Mouse (Mus musculus) layer of hippocampus, adult 18-20 months (tissue): ENCODE results near the gene Ranbp3. TPM values are rescaled to one million over a fixed set of nuclear protein-coding genes. Genes with fewer than 3 reads are reported as not detected.
"Not testable (repeated sequence)": the region's sequence is repeated elsewhere in the genome, so short reads cannot be mapped to it uniquely, and the experiment has no call there.

Source experiments
- DNase-seq, 2 experiments: peaks; one replicate each; pipeline ENCODE4 v3.0.0; 2022; ENCODE audit warnings: low spot score in 2 of 2
- long read RNA-seq: library from polyadenylated mRNA; stranded (forward); transcript quantifications from one replicate; pipeline ENCODE4 v2.0.0, GENCODE M21; 2021
- total RNA-seq, 2 experiments: library from RNA; stranded (reverse); gene quantifications; 2 replicates each; pipeline ENCODE4 v1.2.3; 2021

Ranbp3 gene
- 10 to 100 TPM; 87.2 to 89.0 TPM for total RNA-seq
- long read RNA-seq, transcript Ranbp3-201 (16 exons, 2,373 nt): major isoform, 83 of 125 reads
- long read RNA-seq, transcript Ranbp3-206 (17 exons, 2,567 nt): minor isoform, 21 of 125 reads
- long read RNA-seq, partial matches to known transcripts: 10 of 125 reads
- long read RNA-seq, other reads (novel, unspliced or antisense): 11 of 125 reads

DNA sequence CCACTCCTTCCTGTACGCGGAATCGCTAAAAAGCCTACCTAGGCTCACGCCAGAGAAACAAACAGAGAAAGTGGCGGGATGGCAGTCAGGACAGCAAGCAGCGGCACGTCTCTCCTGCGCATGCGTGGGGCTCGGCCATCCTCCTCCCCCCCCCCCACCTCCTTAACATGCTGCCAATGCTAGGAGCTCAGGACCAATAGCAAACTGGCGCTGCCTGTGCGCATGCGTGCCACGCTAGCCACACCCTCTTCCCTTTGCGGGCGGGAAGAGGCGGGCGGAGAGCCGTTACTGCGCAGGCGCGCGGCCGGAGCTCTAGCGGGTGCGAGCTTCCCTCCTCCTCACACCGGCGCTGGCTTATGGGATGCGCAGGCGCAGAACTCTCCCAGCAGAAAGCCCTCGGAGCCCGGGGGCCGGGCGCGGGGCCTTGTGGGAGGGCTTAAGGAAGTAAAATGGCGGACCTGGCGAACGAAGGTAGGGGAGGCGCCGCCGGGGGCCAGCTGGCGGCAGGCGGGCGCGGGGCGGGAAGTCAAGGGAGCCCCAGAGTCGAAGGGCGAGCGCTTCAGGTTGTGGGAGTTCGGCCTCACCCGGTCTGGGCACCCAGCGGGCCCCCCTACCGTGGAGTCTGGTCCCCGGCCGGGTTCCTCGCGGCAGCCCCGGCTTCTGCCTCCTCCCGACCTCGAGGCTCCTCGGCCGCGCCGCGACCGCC, at the start of gene Ranbp3:
Ranbp3 (plus strand) TSS at position 354 of the 706 bp plus-strand sequence.
- DNase-seq: peak; percentile 99

DNA sequence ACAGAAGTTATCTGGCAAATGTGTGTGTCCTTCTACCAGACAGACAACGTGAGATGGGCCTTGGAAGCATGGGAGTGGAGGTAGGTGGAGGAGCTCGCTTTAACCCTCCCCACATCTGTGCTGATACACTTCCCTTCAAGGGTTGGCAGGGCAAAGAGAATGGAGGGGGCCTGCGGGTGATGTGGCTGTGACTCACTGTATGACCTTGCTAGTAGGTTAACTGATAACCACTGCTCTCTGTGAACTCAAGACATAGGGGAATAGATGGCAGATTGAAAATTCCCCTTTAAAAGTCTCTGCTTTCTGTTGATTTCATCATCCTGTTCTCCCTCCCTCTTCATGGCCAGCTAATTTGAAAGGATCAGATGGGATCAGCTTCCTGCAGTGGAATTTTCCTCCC, 47.6 kb upstream of the Ranbp3 start:
- no peak for DNase-seq

GRCm38 (mm10) chr17:56626260-56626659, 46.8 kb upstream of the Ranbp3 start:
- DNase-seq: no peak

- DNase-seq: peak; percentile 92 to 98
These were observed 46.2 kb upstream of the Ranbp3 start, which contains the start of gene Lonp1 for GRCm38 (mm10) chr17:56626754-56627470. Gene Lonp1, minus strand, starts transcription at chr17:56626887.

GRCm38 (mm10) chr17:56627530-56628277, 45.4 kb upstream of the Ranbp3 start, which contains the start of gene Catsperd:
Gene Catsperd, plus strand, starts transcription at chr17:56628143.
- peak in 1 of 2 experiments; percentile 5 for DNase-seq

- not testable (repeated sequence) for DNase-seq
These were observed 43.0 kb upstream of the Ranbp3 start for GRCm38 (mm10) chr17:56629800-56630781.

DNA sequence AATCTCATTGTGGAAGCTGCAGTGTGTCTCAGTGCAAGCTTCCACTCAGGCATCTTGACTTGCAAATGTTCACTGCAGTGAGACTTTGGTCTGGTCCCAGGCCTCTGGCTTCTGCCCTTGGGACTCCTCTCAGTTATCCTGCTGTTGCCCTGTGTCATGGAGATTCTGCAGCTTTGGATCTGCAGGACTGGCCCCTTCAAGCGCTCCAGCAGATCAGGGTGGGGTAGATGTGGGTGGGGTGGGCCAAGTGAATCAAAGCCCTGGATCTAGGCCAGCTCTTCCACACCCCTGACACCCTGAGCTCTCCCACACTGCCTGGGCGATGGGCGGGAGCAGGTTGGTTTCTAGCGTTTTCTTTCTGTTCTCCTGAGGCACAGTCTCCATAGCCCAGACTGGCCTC, 41.3 kb upstream of the Ranbp3 start:
- DNase-seq: no peak

GRCm38 (mm10) chr17:56634023-56634422, 39.1 kb upstream of the Ranbp3 start:
- DNase-seq: no peak

- DNase-seq: no peak
These were observed 29.9 kb upstream of the Ranbp3 start for GRCm38 (mm10) chr17:56643237-56643636.

DNA sequence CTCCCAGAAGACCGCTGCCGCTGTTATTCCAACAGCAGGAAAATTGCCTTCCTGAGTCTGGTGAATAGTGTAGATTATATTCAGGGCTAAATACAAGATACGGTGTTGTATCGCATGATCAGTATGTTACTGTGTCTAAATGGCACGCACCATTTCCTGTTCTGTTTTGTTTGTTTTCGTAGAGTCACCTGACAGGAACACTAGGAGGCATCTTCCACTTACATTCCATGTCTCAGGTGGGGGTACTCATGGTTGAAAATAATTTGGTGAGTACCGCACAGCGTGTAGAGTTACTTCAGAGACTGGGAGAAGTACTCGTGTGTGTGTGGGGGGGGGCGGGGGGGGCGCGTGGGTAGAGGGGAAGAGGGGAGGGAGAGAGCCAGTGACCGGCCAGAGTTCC, 25.5 kb upstream of the Ranbp3 start:
- no peak for DNase-seq

GRCm38 (mm10) chr17:56651801-56652200, 21.3 kb upstream of the Ranbp3 start:
- DNase-seq: no peak

- no peak for DNase-seq
These were observed 18.3 kb upstream of the Ranbp3 start for GRCm38 (mm10) chr17:56654771-56655170.

GRCm38 (mm10) chr17:56655311-56655710, 17.8 kb upstream of the Ranbp3 start:
- DNase-seq: no peak

- no peak for DNase-seq
These were observed 16.9 kb upstream of the Ranbp3 start for GRCm38 (mm10) chr17:56656171-56656570.

DNA sequence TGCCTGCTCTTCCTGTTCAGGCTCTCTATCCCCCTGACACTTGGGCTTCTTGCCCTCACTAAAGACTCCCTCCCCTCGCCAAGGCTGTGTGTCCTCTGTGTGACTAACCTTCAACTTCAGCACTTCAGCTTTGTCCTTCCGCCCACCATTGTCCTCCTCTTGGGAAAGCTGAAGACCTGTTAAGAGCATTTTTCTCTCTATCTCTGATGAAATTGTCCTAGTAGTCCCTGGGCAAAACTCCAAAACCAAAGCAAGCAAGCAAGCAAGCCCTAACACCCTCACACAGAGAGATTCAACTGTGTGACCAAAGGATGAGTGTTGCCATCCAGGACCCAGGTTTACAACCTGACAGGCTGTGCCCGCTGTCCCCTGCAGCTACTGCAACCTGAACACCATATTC, 9.4 kb upstream of the Ranbp3 start:
- DNase-seq: no peak

GRCm38 (mm10) chr17:56664333-56664732, 8.8 kb upstream of the Ranbp3 start:
- no peak for DNase-seq

GRCm38 (mm10) chr17:56666384-56666783, 6.7 kb upstream of the Ranbp3 start:
- no peak for DNase-seq

DNA sequence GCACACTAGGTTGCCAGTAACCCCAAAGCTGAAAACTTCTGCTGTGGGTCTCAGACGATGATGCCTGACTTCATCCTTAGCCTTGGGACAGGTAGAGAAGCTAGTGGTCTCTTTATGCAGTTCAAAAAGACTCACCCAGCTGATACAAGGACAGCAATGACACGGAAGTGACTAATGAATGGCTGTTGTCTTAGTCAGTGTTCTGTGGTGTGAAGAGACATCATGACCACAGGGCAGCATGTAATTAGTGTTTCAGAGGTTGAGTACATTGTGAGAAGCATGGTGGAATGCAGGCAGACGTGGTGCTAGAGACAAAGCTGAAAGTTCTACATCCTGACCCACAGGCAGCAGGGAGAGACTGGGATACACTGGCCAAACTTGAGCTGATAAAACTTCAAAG, 5.5 kb upstream of the Ranbp3 start:
- no peak for DNase-seq

DNA sequence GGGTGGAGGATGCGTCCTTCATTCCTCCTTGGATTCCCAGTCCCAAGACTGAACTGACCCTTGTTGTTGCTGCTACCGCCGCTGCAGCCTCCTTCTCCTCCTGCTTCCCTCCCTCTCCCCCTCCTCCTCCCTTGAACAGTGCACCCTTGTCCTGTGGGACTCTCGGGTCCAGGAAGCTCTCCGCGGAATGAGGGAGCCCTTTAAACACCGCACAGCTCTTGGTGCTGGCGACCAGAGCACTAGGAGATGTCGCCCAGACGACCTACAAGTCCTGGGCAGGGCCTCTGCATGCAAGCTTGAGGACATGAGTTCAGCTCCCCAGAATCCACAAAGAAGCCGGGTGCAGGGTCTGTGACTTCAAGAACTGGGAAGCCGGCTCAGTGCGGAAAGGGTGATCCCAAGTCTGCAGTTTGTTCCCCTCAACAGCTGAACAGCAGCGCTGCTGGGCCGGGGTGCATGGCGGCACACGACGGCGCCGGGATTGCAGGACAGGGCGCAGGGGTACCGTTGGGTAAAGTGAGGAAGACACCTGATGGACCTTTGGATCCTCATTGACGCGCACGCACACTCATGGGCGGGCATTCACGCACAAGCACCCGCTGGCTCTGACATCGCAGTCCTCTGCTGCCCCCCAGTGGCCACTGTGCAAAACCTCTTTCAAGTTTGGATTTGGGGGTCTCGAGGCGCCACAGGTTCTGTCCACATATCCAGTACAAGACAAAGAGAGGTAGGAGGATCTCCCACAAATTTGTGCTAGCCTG, 4.5 kb upstream of the Ranbp3 start:
- peak; percentile 64 to 84 for DNase-seq
